Mouse (Mus musculus) liver, adult 2 months (tissue): Measurements from ENCODE around the gene Ap3d1.

Experiments used
- CTCF ChIP-seq: fragments of 200-500 bp; IDR thresholded peaks from 2 replicates; pipeline ENCODE4 v1.5.1; 2011; ENCODE audit warnings: low read depth, low read length, control low read depth
- POLR2A ChIP-seq: fragments of 200-500 bp; IDR thresholded peaks from 2 replicates; pipeline ENCODE4 v1.6.1; 2011; ENCODE audit warnings: low read length, control low read depth; ENCODE audit not compliant: insufficient read depth; ENCODE audit errors: extremely low read depth

GRCm38 (mm10) chr10:80671251-80671650, 70.8 kb downstream of the Ap3d1 start:
- TF ChIP-seq CTCF = no peak
- no peak for TF ChIP-seq POLR2A
